Mouse (Mus musculus): ENCODE measurements around the gene Dxo. TPM values are rescaled to one million over a fixed set of nuclear protein-coding genes. Genes with fewer than 3 reads are reported as not detected.
"Not testable (repeated sequence)": the region's sequence is repeated elsewhere in the genome, so short reads cannot be mapped to it uniquely, and the experiment has no call there.

Gene Dxo
- polyA plus RNA-seq, 2 experiments: 52.6 to 87.6 TPM

GRCm38 (mm10) chr17:34798866-34799530 is 37.8 kb upstream of the Dxo start:
- WGBS: 91% methylated on average over 13 of the region's 17 CpGs
- ATAC-seq (ENCODE audit: low FRiP score, low read depth) (no peak), DNase-seq (ENCODE audit: low spot score) (no peak)
- Histone ChIP-seq H3K4me2 (replicated peaks; ENCODE audit: low read depth, low read length, severe bottlenecking) (no peak overlapping the region), H3K4me3 (replicated peaks; ENCODE audit: low read length) (no peak overlapping the region), H3K4me1 (ENCODE audit: control insufficient read depth, insufficient read depth, low read length) (no peaks in the 10 kb centered on the region), H3K9ac (ENCODE audit: low read depth, low read length, severe bottlenecking) (no peak overlapping the region), H3K27ac (replicated peaks; ENCODE audit: low read depth, low read length) (no peak overlapping the region), H3K9me3 (ENCODE audit: control insufficient read depth, low read length) (no peaks in the 10 kb centered on the region), H3K27me3 (ENCODE audit: control insufficient read depth, insufficient read depth, low read length) (no peaks in the 10 kb centered on the region), H3K36me3 (ENCODE audit: control insufficient read depth, insufficient read depth, low read length) (no peaks in the 10 kb centered on the region)
- TF ChIP-seq POLR2A (IDR thresholded peaks at IDR 0.05; ENCODE audit: borderline replicate concordance, extremely low read depth, insufficient read depth, insufficient read length): no peak

- H3K9ac ChIP-seq (ENCODE audit: low read depth, low read length, severe bottlenecking): no peak overlapping the region
- no peaks in the 10 kb centered on the region for H3K27me3 ChIP-seq (ENCODE audit: control insufficient read depth, insufficient read depth, low read length)
- H3K36me3 ChIP-seq (ENCODE audit: control insufficient read depth, insufficient read depth, low read length): no peaks in the 10 kb centered on the region
- no peak for TF ChIP-seq POLR2A (IDR thresholded peaks at IDR 0.05; ENCODE audit: borderline replicate concordance, extremely low read depth, insufficient read depth, insufficient read length)
- no peak for ATAC-seq (ENCODE audit: low FRiP score, low read depth)
- H3K4me1 ChIP-seq (ENCODE audit: control insufficient read depth, insufficient read depth, low read length): no peaks in the 10 kb centered on the region
- no peak overlapping the region for H3K27ac ChIP-seq (replicated peaks; ENCODE audit: low read depth, low read length)
- no peak overlapping the region for H3K4me3 ChIP-seq (replicated peaks; ENCODE audit: low read length)
- WGBS: 90% methylated on average over 4 of the region's 4 CpGs
- DNase-seq (ENCODE audit: low spot score): no peak
- no peak overlapping the region for H3K4me2 ChIP-seq (replicated peaks; ENCODE audit: low read depth, low read length, severe bottlenecking)
- no peaks in the 10 kb centered on the region for H3K9me3 ChIP-seq (ENCODE audit: control insufficient read depth, low read length)
Observed at GRCm38 (mm10) chr17:34799531-34799925, 37.3 kb upstream of the Dxo start.

GRCm38 (mm10) chr17:34800781-34801305 is 36.0 kb upstream of the Dxo start:
- WGBS: 92% methylated on average over 16 of the region's 16 CpGs
- H3K4me2 ChIP-seq (replicated peaks; ENCODE audit: low read depth, low read length, severe bottlenecking); DNase-seq (ENCODE audit: low spot score); H3K9me3 ChIP-seq (ENCODE audit: control insufficient read depth, low read length); H3K4me1 ChIP-seq (ENCODE audit: control insufficient read depth, insufficient read depth, low read length); H3K4me3 ChIP-seq (replicated peaks; ENCODE audit: low read length); H3K27me3 ChIP-seq (ENCODE audit: control insufficient read depth, insufficient read depth, low read length); H3K36me3 ChIP-seq (ENCODE audit: control insufficient read depth, insufficient read depth, low read length); H3K9ac ChIP-seq (ENCODE audit: low read depth, low read length, severe bottlenecking); ATAC-seq (ENCODE audit: low FRiP score, low read depth); H3K27ac ChIP-seq (replicated peaks; ENCODE audit: low read depth, low read length): not testable (repeated sequence)

GRCm38 (mm10) chr17:34802756-34803155 is 34.1 kb upstream of the Dxo start:
- ATAC-seq (ENCODE audit: low FRiP score, low read depth); H3K27ac ChIP-seq (replicated peaks; ENCODE audit: low read depth, low read length); H3K27me3 ChIP-seq (ENCODE audit: control insufficient read depth, insufficient read depth, low read length); H3K9me3 ChIP-seq (ENCODE audit: control insufficient read depth, low read length); DNase-seq (ENCODE audit: low spot score); H3K4me2 ChIP-seq (replicated peaks; ENCODE audit: low read depth, low read length, severe bottlenecking); H3K9ac ChIP-seq (ENCODE audit: low read depth, low read length, severe bottlenecking); H3K36me3 ChIP-seq (ENCODE audit: control insufficient read depth, insufficient read depth, low read length); H3K4me1 ChIP-seq (ENCODE audit: control insufficient read depth, insufficient read depth, low read length); H3K4me3 ChIP-seq (replicated peaks; ENCODE audit: low read length): not testable (repeated sequence)
- 91% methylated on average over 9 of the region's 9 CpGs for WGBS

GRCm38 (mm10) chr17:34803367-34803766 is 33.5 kb upstream of the Dxo start:
- ATAC-seq (ENCODE audit: low FRiP score, low read depth); H3K4me1 ChIP-seq (ENCODE audit: control insufficient read depth, insufficient read depth, low read length): not testable (repeated sequence)

GRCm38 (mm10) chr17:34804301-34804700 is 32.5 kb upstream of the Dxo start, which contains the start of gene Cyp21a1:
Cyp21a1 (minus strand) TSS chr17:34804561.
- H3K4me1 ChIP-seq (ENCODE audit: control insufficient read depth, insufficient read depth, low read length); H3K27me3 ChIP-seq (ENCODE audit: control insufficient read depth, insufficient read depth, low read length); H3K4me3 ChIP-seq (replicated peaks; ENCODE audit: low read length); H3K9me3 ChIP-seq (ENCODE audit: control insufficient read depth, low read length); DNase-seq (ENCODE audit: low spot score); H3K36me3 ChIP-seq (ENCODE audit: control insufficient read depth, insufficient read depth, low read length); ATAC-seq (ENCODE audit: low FRiP score, low read depth); H3K9ac ChIP-seq (ENCODE audit: low read depth, low read length, severe bottlenecking); H3K4me2 ChIP-seq (replicated peaks; ENCODE audit: low read depth, low read length, severe bottlenecking); H3K27ac ChIP-seq (replicated peaks; ENCODE audit: low read depth, low read length): not testable (repeated sequence)
- 80% methylated on average over 1 of the region's 6 CpGs for WGBS

More at GRCm38 (mm10) chr17:34803367-34803766, 33.5 kb upstream of the Dxo start:
- H3K36me3 ChIP-seq (ENCODE audit: control insufficient read depth, insufficient read depth, low read length); DNase-seq (ENCODE audit: low spot score); H3K27me3 ChIP-seq (ENCODE audit: control insufficient read depth, insufficient read depth, low read length); H3K9me3 ChIP-seq (ENCODE audit: control insufficient read depth, low read length); H3K27ac ChIP-seq (replicated peaks; ENCODE audit: low read depth, low read length); H3K4me2 ChIP-seq (replicated peaks; ENCODE audit: low read depth, low read length, severe bottlenecking); H3K9ac ChIP-seq (ENCODE audit: low read depth, low read length, severe bottlenecking); H3K4me3 ChIP-seq (replicated peaks; ENCODE audit: low read length): not testable (repeated sequence)
- 94% methylated on average over 6 of the region's 6 CpGs for WGBS

All from limb, embryonic 14.5 days (tissue).